Mouse (Mus musculus) olfactory bulb, adult 2 months (tissue): ENCODE data around the gene Wdr18. TPM values are rescaled to one million over a fixed set of nuclear protein-coding genes. Genes with fewer than 3 reads are reported as not detected.

Experiments used
- H3K27ac ChIP-seq: fragments of 200-500 bp; 2 replicates; pipeline ENCODE4 v1.5.1; 2012; ENCODE audit warnings: low read depth, low read length; ENCODE audit not compliant: insufficient read depth
- H3K4me1 ChIP-seq: fragments of 200-500 bp; 2 replicates; pipeline ENCODE4 v1.6.1; 2012; ENCODE audit warnings: low read length; ENCODE audit not compliant: control insufficient read depth, insufficient read depth
- H3K4me3 ChIP-seq: fragments of 200-500 bp; 2 replicates; pipeline ENCODE4 v1.5.1; 2012; ENCODE audit warnings: mild to moderate bottlenecking, low read depth, low read length, moderate library complexity; ENCODE audit not compliant: insufficient read depth
- CTCF ChIP-seq: fragments of 200-500 bp; IDR thresholded peaks from 2 replicates; pipeline ENCODE4 v1.5.1; 2012; ENCODE audit warnings: low read depth, mild to moderate bottlenecking, low read length, moderate library complexity; ENCODE audit not compliant: insufficient read depth
- POLR2A ChIP-seq: fragments of 200-500 bp; IDR thresholded peaks from 2 replicates; pipeline ENCODE4 v1.6.1; 2012; ENCODE audit warnings: mild to moderate bottlenecking, low read depth, low read length, moderate library complexity; ENCODE audit not compliant: insufficient read depth
- WGBS: fragments of 180-500 bp; shearing (Covaris S2); methylation state at CpG from one replicate; pipeline ENCODE4 v1.1.7; 2018; 5-methylcytosine and 5-hydroxymethylcytosine counted together
- polyA plus RNA-seq: library from polyadenylated mRNA; stranded (reverse); fragments of >200 nt; gene quantifications from 2 replicates; pipeline ENCODE4 v1.2.4, GENCODE M21; 2012; ENCODE audit warnings: low replicate concordance; ENCODE audit not compliant: missing spikeins, insufficient read depth, insufficient read length

Gene Wdr18
- polyA plus RNA-seq, 1 experiment, result not detected

GRCm38 (mm10) chr10:79932736-79933135 is 27.2 kb upstream of the Wdr18 start:
- Histone ChIP-seq H3K4me1 (peaks cover 74% of the 10 kb centered on the region), H3K4me3 (no peak overlapping the region), H3K27ac (0 out of 2 replicates have a peak overlapping the region, but pooled peaks have one; percentile 3)
- TF ChIP-seq CTCF (no peak), POLR2A (no peak)
- 47% methylated on average over 8 of the region's 8 CpGs for WGBS

GRCm38 (mm10) chr10:79933145-79933679 is 26.7 kb upstream of the Wdr18 start:
- TF ChIP-seq CTCF (no peak), POLR2A (no peak; the same call in 1 of the 2 replicates)
- H3K27ac ChIP-seq, result 0 out of 2 replicates have a peak overlapping the region, but pooled peaks have one; percentile 3
- 72% methylated on average over 9 of the region's 9 CpGs for WGBS

GRCm38 (mm10) chr10:79933861-79934260 is 26.1 kb upstream of the Wdr18 start:
- H3K27ac ChIP-seq, result peak overlapping the region; percentile 27; the same call in 1 of the 2 replicates
- TF ChIP-seq CTCF (no peak), POLR2A (no peak)
- 46% methylated on average over 6 of the region's 6 CpGs for WGBS

More at GRCm38 (mm10) chr10:79933145-79933679, 26.7 kb upstream of the Wdr18 start:
- no peak overlapping the region for H3K4me3 ChIP-seq
- peaks cover 69% of the 10 kb centered on the region for H3K4me1 ChIP-seq

GRCm38 (mm10) chr10:79934272-79934721 is 25.7 kb upstream of the Wdr18 start:
- Histone ChIP-seq H3K27ac (peak overlapping the region; percentile 27; the same call in 1 of the 2 replicates), H3K4me3 (no peak overlapping the region), H3K4me1 (peaks cover 63% of the 10 kb centered on the region)
- TF ChIP-seq POLR2A, result no peak
- 0 out of 2 replicates have a peak, but pooled peaks have one; percentile 9 for TF ChIP-seq CTCF
- 36% methylated on average over 13 of the region's 13 CpGs for WGBS

More at GRCm38 (mm10) chr10:79933861-79934260, 26.1 kb upstream of the Wdr18 start:
- peaks cover 62% of the 10 kb centered on the region for H3K4me1 ChIP-seq
- no peak overlapping the region for H3K4me3 ChIP-seq

GRCm38 (mm10) chr10:79934794-79935569 is 25.0 kb upstream of the Wdr18 start:
- no peak overlapping the region for H3K4me3 ChIP-seq
- H3K4me1 ChIP-seq, result peaks cover 58% of the 10 kb centered on the region
- 55% methylated on average over 16 of the region's 16 CpGs for WGBS
- TF ChIP-seq POLR2A (no peak), CTCF (no peak)
- no peak overlapping the region for H3K27ac ChIP-seq

- Histone ChIP-seq H3K4me1 (peaks cover 56% of the 10 kb centered on the region), H3K27ac (no peak overlapping the region), H3K4me3 (no peak overlapping the region)
- WGBS, result 59% methylated on average over 10 of the region's 10 CpGs
- TF ChIP-seq POLR2A (no peak), CTCF (no peak)
These were observed 23.6 kb upstream of the Wdr18 start for GRCm38 (mm10) chr10:79936284-79936910.

GRCm38 (mm10) chr10:79936911-79937441 is 23.0 kb upstream of the Wdr18 start:
- peaks cover 54% of the 10 kb centered on the region for H3K4me1 ChIP-seq
- H3K4me3 ChIP-seq, result no peak overlapping the region
- TF ChIP-seq POLR2A, result no peak
- no peak for TF ChIP-seq CTCF
- H3K27ac ChIP-seq, result no peak overlapping the region
- 22% methylated on average over 27 of the region's 27 CpGs for WGBS

- no peak overlapping the region for H3K4me3 ChIP-seq
- peaks cover 44% of the 10 kb centered on the region for H3K4me1 ChIP-seq
- WGBS, result 80% methylated on average over 11 of the region's 11 CpGs
- H3K27ac ChIP-seq, result no peak overlapping the region
- no peak for TF ChIP-seq POLR2A
- TF ChIP-seq CTCF, result no peak
These were observed 22.0 kb upstream of the Wdr18 start for GRCm38 (mm10) chr10:79937775-79938526.

- no peak overlapping the region for H3K27ac ChIP-seq
- 68% methylated on average over 7 of the region's 7 CpGs for WGBS
- TF ChIP-seq POLR2A, result no peak
- TF ChIP-seq CTCF, result no peak
- H3K4me1 ChIP-seq, result peaks cover 29% of the 10 kb centered on the region
- no peak overlapping the region for H3K4me3 ChIP-seq
These were observed 19.2 kb upstream of the Wdr18 start for GRCm38 (mm10) chr10:79940749-79941148.
